Mouse (Mus musculus) intestine, embryonic 15.5 days (tissue): ENCODE data around the gene Uncx. TPM values are rescaled to one million over a fixed set of nuclear protein-coding genes. Genes with fewer than 3 reads are reported as not detected.

Experiments used
- ATAC-seq: fragments of 200-750 bp; cut with Nextera tagmentation; 2 replicates; pipeline ENCODE4 v1.8.0; 2017; ENCODE audit warnings: moderate TSS enrichment, moderate library complexity
- H3K27ac ChIP-seq: fragments of 300-500 bp; sonication (generic); 2 replicates; pipeline ENCODE4 v1.5.1; 2015; ENCODE audit warnings: mild to moderate bottlenecking, inconsistent platforms
- H3K27me3 ChIP-seq: fragments of 300-500 bp; sonication (generic); replicated peaks from 2 replicates; pipeline ENCODE4 v1.6.1; 2015; ENCODE audit warnings: inconsistent platforms
- H3K36me3 ChIP-seq: fragments of 300-500 bp; sonication (generic); 2 replicates; pipeline ENCODE4 v1.6.1; 2015; ENCODE audit warnings: inconsistent platforms
- H3K4me1 ChIP-seq: fragments of 300-500 bp; sonication (generic); replicated peaks from 2 replicates; pipeline ENCODE4 v1.6.1; 2015; ENCODE audit warnings: inconsistent platforms
- H3K4me2 ChIP-seq: fragments of 300-500 bp; sonication (generic); replicated peaks from 2 replicates; pipeline ENCODE4 v1.6.1; 2015; ENCODE audit warnings: mild to moderate bottlenecking, inconsistent platforms
- H3K4me3 ChIP-seq: fragments of 300-500 bp; sonication (generic); replicated peaks from 2 replicates; pipeline ENCODE4 v1.5.1; 2015; ENCODE audit warnings: inconsistent platforms
- H3K9ac ChIP-seq: fragments of 300-500 bp; sonication (generic); 2 replicates; pipeline ENCODE4 v1.6.1; 2015; ENCODE audit warnings: inconsistent platforms
- H3K9me3 ChIP-seq: fragments of 300-500 bp; sonication (generic); 2 replicates; pipeline ENCODE4 v1.6.1; 2016; ENCODE audit warnings: inconsistent platforms
- WGBS: fragments of 180-500 bp; shearing (Covaris S2); methylation state at CpG from one replicate; pipeline ENCODE4 v1.1.7; 2015; 5-methylcytosine and 5-hydroxymethylcytosine counted together
- polyA plus RNA-seq: library from polyadenylated mRNA; unstranded; fragments of >200 nt; fragmentation: Nextera tagmentation; extraction: Ambion mirVana; gene quantifications from 2 replicates; pipeline ENCODE4 v1.2.1, GENCODE M21; 2015

Uncx gene
- 0.23 TPM in 1 of 2 replicates, not detected in the other for polyA plus RNA-seq

DNA sequence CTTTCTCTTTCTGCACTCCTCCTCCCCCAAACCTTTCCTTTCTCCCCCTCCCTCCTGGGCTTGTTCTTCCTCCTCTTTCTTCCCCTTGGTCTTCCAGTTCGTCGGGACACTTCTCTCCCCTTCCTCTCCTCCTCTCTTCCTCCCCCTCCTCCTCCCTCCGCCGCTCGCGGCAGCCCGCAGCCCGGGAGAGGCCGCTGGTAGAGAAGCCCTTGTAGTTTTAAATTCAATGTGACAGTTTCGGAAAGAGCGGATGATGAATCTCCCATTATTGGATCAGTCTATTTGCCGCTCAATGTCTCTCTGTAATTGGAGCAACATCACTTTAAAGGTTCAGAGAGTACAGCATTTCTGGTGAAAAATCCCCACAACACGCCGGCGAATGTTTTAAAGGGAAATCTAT, at the start of gene Uncx:
Gene Uncx (plus strand): TSS at position 281 of the 400 bp plus-strand sequence.
- Histone ChIP-seq H3K9me3 (no peaks in the 10 kb centered on the region), H3K4me1 (0 out of 2 replicates have a peak, but pooled peaks cover 9% of the 10 kb centered on the region), H3K36me3 (no peaks in the 10 kb centered on the region), H3K9ac (no peak within 1 kb of the TSS), H3K27me3 (peaks cover 87% of the 10 kb centered on the region), H3K4me2 (peak within 1 kb of the TSS; percentile 46), H3K4me3 (peak within 1 kb of the TSS; percentile 12; the same call in 1 of the 2 replicates), H3K27ac (no peak within 1 kb of the TSS)
- WGBS = 1% methylated on average over 15 of the region's 15 CpGs
- no peak for ATAC-seq

DNA sequence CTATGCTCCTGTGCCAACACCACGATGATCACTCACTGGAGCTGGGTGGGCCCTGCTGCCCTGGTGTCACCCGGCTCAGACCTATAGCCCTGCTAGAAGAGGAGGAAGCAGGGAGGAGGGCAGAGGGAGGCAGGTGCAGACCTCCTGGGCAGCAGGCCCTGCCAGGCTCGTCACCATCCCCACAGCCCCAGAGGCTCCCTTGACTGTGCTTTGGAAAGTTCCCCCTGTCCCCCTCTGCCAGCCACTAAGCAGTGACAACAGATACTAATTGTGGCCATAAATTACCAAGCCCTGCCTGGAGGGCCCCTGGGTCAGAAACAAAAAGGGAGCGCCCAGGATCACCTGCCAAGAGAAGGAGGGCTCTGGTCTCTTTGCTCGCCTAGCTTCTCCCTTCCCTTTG, 49.6 kb upstream of the Uncx start:
- 0 out of 2 replicates have a peak, but pooled peaks have one; percentile 17 for ATAC-seq
- Histone ChIP-seq H3K4me2 (no peak overlapping the region), H3K9ac (no peak overlapping the region), H3K27me3 (peaks cover 12% of the 10 kb centered on the region; the same call in 1 of the 2 replicates), H3K4me1 (no peaks in the 10 kb centered on the region), H3K36me3 (no peaks in the 10 kb centered on the region), H3K4me3 (no peak overlapping the region), H3K9me3 (no peaks in the 10 kb centered on the region), H3K27ac (no peak overlapping the region)
- WGBS = 39% methylated on average over 5 of the region's 5 CpGs

DNA sequence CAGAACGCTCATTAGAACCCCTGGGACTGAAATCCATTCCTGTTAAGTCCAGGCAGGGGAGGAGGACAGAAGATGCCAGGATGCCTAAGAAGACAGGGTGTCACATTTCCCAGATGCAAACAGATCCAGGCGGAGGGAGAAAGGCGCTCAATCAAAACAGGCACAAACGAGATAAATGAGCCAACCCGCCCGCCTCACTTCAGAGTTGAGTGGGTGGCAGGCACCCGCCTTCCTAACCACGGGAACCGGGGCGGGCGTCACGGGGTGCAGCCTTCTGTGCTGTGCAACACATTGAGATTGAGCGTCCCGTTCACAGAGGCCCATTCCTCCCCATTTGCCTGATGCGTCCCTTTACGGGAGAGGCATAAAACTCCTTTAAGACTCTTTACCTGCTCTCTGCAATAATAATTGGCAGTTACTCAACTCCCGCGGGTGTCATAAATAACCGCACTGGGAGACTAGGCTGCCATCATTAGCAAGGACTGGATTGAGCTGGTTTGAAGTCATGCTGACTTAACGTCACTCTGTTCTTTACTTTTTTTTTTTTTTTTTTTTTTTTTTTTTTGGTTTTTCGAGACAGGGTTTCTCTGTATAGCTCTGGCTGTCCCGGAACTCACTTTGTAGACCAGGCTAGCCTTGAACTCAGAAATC, 48.1 kb upstream of the Uncx start:
- Histone ChIP-seq H3K4me3 (no peak overlapping the region), H3K9ac (no peak overlapping the region), H3K27me3 (peaks cover 12% of the 10 kb centered on the region; the same call in 1 of the 2 replicates), H3K36me3 (no peaks in the 10 kb centered on the region), H3K4me1 (no peaks in the 10 kb centered on the region), H3K9me3 (no peaks in the 10 kb centered on the region), H3K4me2 (no peak overlapping the region; the same call in 1 of the 2 replicates), H3K27ac (no peak overlapping the region)
- WGBS = 29% methylated on average over 22 of the region's 22 CpGs
- ATAC-seq = peak; percentile 58; the same call in 1 of the 2 replicates

DNA sequence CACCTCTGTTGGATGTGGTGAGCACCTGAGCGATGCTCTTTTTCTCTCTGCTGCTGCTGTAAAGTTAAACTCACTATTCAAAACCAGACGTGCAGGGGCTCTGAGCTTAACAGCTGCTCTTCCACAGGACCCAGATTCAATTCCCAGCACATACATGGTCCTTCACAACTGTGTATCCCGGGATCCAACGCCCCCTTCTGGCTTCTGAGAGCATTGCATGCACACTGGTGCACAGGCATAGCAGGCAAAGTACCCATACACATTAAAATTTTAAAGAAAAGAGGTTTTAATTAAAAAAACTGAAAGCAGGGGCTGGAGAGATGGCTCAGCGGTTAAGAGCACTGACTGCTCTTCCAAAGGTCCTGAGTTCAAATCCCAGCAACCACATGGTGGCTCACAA, 46.4 kb upstream of the Uncx start:
- no peak overlapping the region for H3K27ac ChIP-seq
- H3K4me2 ChIP-seq = no peak overlapping the region
- no peaks in the 10 kb centered on the region for H3K9me3 ChIP-seq
- no peak overlapping the region for H3K4me3 ChIP-seq
- H3K4me1 ChIP-seq = no peaks in the 10 kb centered on the region
- H3K9ac ChIP-seq = no peak overlapping the region
- H3K36me3 ChIP-seq = no peaks in the 10 kb centered on the region
- no peak for ATAC-seq
- peaks cover 12% of the 10 kb centered on the region; the same call in 1 of the 2 replicates for H3K27me3 ChIP-seq
- 56% methylated on average over 5 of the region's 5 CpGs for WGBS

DNA sequence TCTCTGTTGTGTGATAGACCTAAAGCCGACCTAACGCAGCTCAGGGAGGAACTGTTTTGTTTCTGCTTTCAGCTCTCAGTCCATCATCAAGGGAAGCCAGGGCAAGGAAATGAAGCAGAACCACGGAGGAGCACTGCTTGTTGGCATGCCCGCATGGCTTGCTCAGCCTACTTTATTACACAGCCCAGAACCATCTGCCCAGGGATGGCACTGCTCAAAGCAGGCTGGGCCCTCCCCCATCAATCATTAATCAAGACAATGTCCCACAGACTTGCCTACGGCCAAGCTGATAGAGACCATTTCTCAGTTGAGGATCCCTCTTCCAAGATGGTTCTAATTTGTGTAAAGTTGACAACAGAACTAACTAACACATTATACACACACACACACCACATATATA, 44.5 kb upstream of the Uncx start:
- no peak overlapping the region for H3K4me3 ChIP-seq
- no peak overlapping the region for H3K9ac ChIP-seq
- no peaks in the 10 kb centered on the region for H3K9me3 ChIP-seq
- no peak overlapping the region for H3K27ac ChIP-seq
- H3K4me2 ChIP-seq = no peak overlapping the region
- no peak for ATAC-seq
- 38% methylated on average over 5 of the region's 5 CpGs for WGBS
- H3K36me3 ChIP-seq = no peaks in the 10 kb centered on the region
- H3K4me1 ChIP-seq = no peaks in the 10 kb centered on the region
- peaks cover 7% of the 10 kb centered on the region; the same call in 1 of the 2 replicates for H3K27me3 ChIP-seq

- H3K36me3 ChIP-seq = no peaks in the 10 kb centered on the region
- WGBS = 91% methylated on average over 14 of the region's 14 CpGs
- ATAC-seq = no peak
Measured at GRCm38 (mm10) chr5:139502281-139502680, 41.0 kb upstream of the Uncx start.

GRCm38 (mm10) chr5:139505073-139505606, 38.2 kb upstream of the Uncx start:
- Histone ChIP-seq H3K4me3 (no peak overlapping the region), H3K27me3 (peaks cover 8% of the 10 kb centered on the region; the same call in 1 of the 2 replicates), H3K9me3 (no peaks in the 10 kb centered on the region), H3K27ac (no peak overlapping the region), H3K36me3 (no peaks in the 10 kb centered on the region), H3K4me1 (no peaks in the 10 kb centered on the region), H3K4me2 (no peak overlapping the region), H3K9ac (no peak overlapping the region)
- peak; percentile 47; the same call in 1 of the 2 replicates for ATAC-seq
- 6% methylated on average over 12 of the region's 14 CpGs for WGBS

More at GRCm38 (mm10) chr5:139502281-139502680, 41.0 kb upstream of the Uncx start:
- no peak overlapping the region for H3K9ac ChIP-seq
- H3K4me2 ChIP-seq = no peak overlapping the region
- H3K27me3 ChIP-seq = peaks cover 5% of the 10 kb centered on the region; the same call in 1 of the 2 replicates
- no peak overlapping the region for H3K4me3 ChIP-seq
- no peak overlapping the region for H3K27ac ChIP-seq
- no peaks in the 10 kb centered on the region for H3K4me1 ChIP-seq
- H3K9me3 ChIP-seq = no peaks in the 10 kb centered on the region

DNA sequence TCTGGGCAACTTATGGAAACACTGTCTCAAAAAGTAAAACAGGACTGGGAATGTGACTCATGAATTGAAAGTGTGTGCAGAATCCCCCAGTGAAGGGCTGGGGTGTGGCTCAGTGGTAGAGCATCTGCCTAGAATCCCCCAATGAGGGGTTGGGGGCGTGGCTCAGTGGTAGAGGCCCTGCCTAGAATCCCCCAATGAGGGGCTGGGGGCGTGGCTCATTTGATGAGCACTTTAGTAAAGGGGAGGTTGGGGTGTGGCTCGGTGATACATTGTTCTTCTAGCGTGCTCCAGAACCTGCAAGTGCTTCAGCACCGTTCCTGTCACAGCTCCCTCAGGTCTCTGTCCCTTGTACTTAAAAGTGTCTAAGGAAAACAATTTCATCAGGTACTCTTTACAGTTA, 37.1 kb upstream of the Uncx start:
- 24% methylated on average over 5 of the region's 5 CpGs for WGBS
- peaks cover 17% of the 10 kb centered on the region for H3K27me3 ChIP-seq
- no peak for ATAC-seq

DNA sequence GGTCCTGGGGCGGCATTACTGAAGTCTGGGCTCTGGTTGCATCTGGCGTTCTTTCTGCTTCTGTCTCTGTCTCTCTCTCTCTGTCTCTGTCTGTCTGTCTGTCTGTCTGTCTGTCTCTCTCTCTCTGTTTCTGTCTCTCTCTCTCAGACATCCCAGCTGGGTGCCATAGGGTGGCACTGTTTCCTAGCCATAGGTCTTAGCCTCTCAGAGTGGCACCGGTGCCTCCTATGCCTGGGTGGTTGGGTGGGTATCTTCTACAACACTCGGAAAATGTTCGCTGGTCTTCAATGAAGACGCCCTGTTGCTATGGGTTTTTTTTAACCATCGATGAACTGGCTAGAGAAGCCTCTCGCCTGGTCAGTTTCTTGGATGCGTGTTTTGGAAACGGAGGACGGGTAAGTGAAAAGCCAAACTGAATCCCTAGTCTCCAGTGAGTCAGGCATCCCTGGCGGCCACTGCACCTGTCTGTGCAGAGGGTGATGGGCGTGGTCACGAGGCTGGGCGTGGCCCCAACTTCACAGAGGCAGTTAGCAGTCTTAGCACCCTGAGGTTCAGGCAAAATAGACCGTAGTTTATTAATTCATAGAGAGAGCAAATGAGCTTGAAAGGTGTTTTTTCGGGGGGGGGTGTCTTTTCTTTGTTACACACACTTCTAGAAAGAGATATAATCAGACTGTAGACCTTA, 32.5 kb upstream of the Uncx start:
- peak; percentile 83 for ATAC-seq
- no peak overlapping the region for H3K4me2 ChIP-seq

More for the DNA sequence above, 37.1 kb upstream of the Uncx start:
- H3K9me3 ChIP-seq = no peaks in the 10 kb centered on the region
- no peak overlapping the region for H3K9ac ChIP-seq
- no peaks in the 10 kb centered on the region for H3K36me3 ChIP-seq
- H3K4me1 ChIP-seq = no peaks in the 10 kb centered on the region
- no peak overlapping the region for H3K4me3 ChIP-seq
- H3K4me2 ChIP-seq = no peak overlapping the region
- H3K27ac ChIP-seq = no peak overlapping the region

GRCm38 (mm10) chr5:139512201-139512600, 31.1 kb upstream of the Uncx start:
- H3K4me3 ChIP-seq = no peak overlapping the region
- H3K4me2 ChIP-seq = no peak overlapping the region
- 85% methylated on average over 4 of the region's 4 CpGs for WGBS
- no peaks in the 10 kb centered on the region for H3K4me1 ChIP-seq
- ATAC-seq = no peak
- H3K9me3 ChIP-seq = no peaks in the 10 kb centered on the region
- H3K27ac ChIP-seq = no peak overlapping the region
- H3K9ac ChIP-seq = no peak overlapping the region
- H3K36me3 ChIP-seq = no peaks in the 10 kb centered on the region
- peaks cover 12% of the 10 kb centered on the region for H3K27me3 ChIP-seq

More for the DNA sequence above, 32.5 kb upstream of the Uncx start:
- Histone ChIP-seq H3K9ac (no peak overlapping the region), H3K27me3 (peaks cover 12% of the 10 kb centered on the region), H3K36me3 (no peaks in the 10 kb centered on the region), H3K27ac (no peak overlapping the region), H3K4me1 (no peaks in the 10 kb centered on the region), H3K9me3 (no peaks in the 10 kb centered on the region), H3K4me3 (no peak overlapping the region)
- WGBS = 11% methylated on average over 17 of the region's 17 CpGs

DNA sequence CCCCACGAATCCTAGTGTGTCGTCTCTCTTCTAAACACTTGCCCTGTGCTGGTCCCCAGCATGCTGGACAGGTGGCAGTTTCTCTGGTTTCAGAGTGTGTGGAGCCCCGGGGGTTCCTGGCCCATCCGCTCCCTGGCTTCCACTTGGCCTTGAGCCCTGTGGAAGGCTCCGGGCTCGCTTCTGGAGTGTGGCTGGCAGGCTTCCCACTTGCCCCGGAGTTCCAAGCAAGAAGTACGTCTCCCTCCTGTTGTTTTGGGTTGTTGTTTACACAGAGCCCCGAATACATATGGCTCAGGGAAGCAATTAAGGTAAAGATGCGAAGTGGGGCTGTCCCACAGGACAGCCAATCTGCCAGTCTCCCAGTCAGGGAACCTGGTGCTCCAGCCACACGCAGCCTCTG, 27.0 kb upstream of the Uncx start:
- Histone ChIP-seq H3K27ac (no peak overlapping the region), H3K4me2 (no peak overlapping the region), H3K36me3 (no peaks in the 10 kb centered on the region), H3K4me1 (no peaks in the 10 kb centered on the region), H3K4me3 (no peak overlapping the region), H3K27me3 (no peaks in the 10 kb centered on the region), H3K9ac (no peak overlapping the region), H3K9me3 (no peaks in the 10 kb centered on the region)
- 23% methylated on average over 11 of the region's 11 CpGs for WGBS
- no peak for ATAC-seq

DNA sequence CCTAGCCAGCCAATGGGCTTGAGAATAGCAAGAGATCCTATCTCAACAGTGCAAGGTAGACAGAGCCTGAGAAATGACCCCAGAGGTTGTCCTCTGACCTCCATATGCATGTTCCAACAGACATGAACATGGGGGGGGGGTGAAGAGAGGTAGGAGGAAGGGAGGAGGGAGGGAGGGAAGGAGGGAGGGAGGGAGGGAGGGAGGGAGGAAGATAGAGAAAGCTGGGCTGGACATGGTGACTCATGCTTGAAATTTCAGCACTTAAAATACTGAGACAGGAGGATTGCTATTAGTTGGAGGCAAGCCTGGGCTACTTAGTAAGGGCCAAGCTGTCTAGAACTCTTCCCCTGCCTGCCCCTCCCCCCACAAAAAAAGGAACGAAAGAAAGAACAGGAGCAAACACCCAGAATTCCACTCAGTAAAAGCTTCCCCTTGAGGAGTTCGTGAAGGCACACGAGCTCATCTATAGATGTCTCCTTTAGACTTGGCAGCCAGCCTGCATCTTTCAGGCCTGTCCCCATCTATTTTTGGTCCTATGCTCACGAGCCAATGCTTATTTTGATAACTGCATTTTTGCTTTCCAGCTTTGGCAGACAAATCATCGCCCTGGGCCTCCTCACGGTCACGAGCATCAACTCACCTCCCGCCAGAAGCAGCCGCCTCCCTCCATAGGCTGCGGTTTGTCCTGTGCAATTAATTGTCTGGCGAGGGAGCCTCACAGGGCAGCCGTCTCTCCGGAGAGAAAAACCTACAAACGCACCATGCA, 23.0 kb upstream of the Uncx start:
- 41% methylated on average over 14 of the region's 14 CpGs for WGBS
- no peak overlapping the region for H3K4me3 ChIP-seq
- no peak overlapping the region for H3K9ac ChIP-seq
- no peak overlapping the region for H3K27ac ChIP-seq
- no peaks in the 10 kb centered on the region for H3K27me3 ChIP-seq
- ATAC-seq = no peak
- H3K9me3 ChIP-seq = no peaks in the 10 kb centered on the region
- H3K4me1 ChIP-seq = no peaks in the 10 kb centered on the region
- no peaks in the 10 kb centered on the region for H3K36me3 ChIP-seq
- H3K4me2 ChIP-seq = no peak overlapping the region
